Mouse (Mus musculus) gastrocnemius, postnatal 25 days (tissue): ENCODE data around the gene Mucl3. TPM values are rescaled to one million over a fixed set of nuclear protein-coding genes. Genes with fewer than 3 reads are reported as not detected.
A peak's percentile ranks its signal among the peaks of the same experiment; 100 is the strongest.

Source experiments
- DNase-seq: peaks from one replicate; pipeline ENCODE4 v3.0.0; 2022
- long read RNA-seq, 2 experiments: library from polyadenylated mRNA; stranded (forward); transcript quantifications; one replicate each; pipeline ENCODE4 v2.0.0; 2021
- total RNA-seq, 2 experiments: library from RNA; stranded (reverse); gene quantifications; 1 replicate in 1 of 2; 2 replicates in 1 of 2; pipeline ENCODE4 v1.2.3; 2021

The Mucl3 gene
- total RNA-seq = not detected
- long read RNA-seq, experiment 1 = 0 reads
- long read RNA-seq, experiment 2 = 0 reads

DNA sequence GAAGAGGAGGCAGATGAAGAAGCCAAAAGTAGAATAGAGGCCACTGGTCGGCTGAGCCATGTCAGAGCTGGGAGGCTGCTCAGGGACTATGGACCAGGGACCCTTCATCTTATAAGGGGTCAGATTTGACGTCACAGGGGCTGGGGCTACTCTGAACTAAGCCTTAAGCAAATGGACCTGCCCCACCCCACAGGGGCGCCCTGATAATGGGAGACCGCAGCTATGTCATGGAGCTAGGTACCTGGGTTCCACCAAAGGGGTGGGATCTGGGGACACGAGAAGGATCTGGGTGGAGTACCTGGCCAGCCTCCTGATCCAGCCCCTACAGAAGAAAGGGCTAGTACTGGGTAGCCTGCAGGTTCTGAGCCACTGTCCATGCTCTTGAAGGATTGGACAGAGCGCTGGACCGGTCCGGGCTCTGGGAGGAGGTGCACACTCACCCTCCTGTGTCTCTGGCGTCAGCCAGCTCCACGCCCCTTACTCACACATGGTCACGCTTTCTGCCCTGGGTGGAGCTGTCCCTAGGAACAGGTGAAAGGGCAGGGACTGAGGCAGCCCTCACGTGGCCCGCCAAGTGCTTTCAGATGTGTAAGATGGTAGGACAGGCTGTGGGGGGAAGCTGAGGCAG lies at the start of gene Mucl3:
TSS of gene Mucl3 (minus strand) at position 87 of the 628 bp plus-strand sequence.
- DNase-seq = no peak

- DNase-seq = no peak
These were observed 48.9 kb upstream of the Mucl3 start for GRCm38 (mm10) chr17:35692368-35692767.

DNA sequence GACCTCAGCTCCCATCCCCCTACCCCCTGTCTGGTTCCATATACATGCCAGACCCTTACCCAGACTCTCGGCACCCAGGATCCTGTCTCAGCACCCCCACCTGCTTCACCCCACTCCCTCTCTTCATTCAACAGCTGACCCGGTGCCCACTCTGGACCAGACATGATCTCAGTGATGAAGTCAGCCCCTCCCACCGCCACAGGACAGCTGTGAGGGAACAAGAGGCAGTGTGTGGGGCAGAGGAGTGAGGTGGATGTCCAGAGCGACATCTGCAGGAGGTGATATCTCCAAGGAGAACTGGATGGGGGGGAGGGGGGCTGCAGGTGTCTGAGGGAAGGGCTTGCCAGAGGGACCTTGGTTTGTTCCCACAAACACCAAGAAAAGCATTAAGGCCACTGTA lies 48.3 kb upstream of the Mucl3 start:
- no peak for DNase-seq

- no peak for DNase-seq
These were observed 46.6 kb upstream of the Mucl3 start for GRCm38 (mm10) chr17:35689936-35690645.

GRCm38 (mm10) chr17:35688347-35689175 lies 45.1 kb upstream of the Mucl3 start:
- DNase-seq = no peak

DNA sequence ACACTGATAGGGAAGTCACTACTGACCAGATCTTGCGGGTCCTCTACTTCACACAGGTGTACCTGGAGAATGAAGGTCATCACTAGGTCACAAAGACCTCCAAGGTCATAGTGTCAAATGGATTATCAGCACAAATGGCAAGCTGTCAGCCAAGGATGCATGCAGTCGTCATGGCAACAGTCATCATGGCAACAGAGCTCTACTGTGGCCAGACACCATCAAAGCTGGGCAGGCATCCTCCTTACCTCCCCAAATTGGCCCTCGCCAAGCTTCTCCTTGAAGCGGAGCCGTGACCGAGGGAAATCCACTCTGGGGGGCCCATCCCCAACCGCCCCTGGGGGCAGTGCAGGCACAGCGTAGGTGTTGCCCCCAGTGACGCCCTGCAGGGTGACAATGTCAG lies 41.6 kb upstream of the Mucl3 start:
- DNase-seq = no peak

GRCm38 (mm10) chr17:35681986-35682385 lies 38.5 kb upstream of the Mucl3 start:
- DNase-seq = no peak

GRCm38 (mm10) chr17:35680591-35680990 lies 37.1 kb upstream of the Mucl3 start:
- DNase-seq = no peak

DNA sequence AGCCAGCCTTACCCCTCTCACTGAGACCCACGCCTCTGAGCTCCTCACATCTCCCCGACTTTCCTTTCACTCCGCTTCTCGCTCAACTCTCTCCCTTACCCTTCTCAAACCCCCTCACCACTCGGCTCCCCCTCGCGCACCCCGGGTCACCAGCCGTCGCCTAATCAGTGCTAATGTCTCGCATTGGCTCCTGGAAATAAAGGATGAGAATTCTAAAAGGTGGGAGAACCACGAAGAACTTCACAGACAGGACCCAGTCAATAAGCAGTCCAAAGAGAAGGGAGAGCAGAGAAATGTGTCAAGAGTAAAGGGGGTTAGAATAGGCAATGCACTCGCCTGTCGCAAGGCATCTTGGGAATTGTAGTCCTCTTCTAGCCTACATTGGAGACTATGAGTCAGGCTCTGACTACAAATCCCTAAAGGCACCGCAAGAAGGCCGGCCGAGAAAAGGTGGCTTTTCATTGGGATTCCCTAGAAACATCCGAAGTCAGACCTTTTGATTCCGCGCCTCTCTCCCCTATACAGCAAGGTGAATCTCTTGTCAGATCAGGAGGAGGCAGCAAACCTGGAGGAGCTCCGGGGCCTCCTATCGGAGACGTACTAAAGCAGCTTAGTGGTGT lies 30.0 kb upstream of the Mucl3 start, which contains the start of gene Gtf2h4:
TSS of gene Gtf2h4 (minus strand) at position 324 of the 620 bp plus-strand sequence.
- peak; percentile 85 for DNase-seq

DNA sequence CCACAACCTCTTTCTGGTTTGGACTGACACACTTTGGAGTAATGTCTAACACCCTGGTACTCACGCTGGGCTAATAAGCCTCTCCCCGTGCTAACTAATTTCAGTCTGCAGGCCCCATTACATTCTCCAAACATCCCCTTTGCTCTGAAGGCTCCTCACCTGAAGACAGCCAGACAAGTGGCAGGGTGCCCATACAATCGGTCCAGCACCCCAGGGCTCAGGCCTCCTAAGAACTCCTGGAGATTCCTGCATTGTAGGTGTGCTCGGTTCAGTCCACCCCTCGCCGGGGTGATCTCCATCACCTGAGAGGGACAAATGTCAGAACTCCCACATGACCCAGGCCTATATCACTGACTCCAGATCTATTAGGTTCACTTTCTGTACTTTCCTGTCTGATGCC lies 29.0 kb upstream of the Mucl3 start:
- no peak for DNase-seq

DNA sequence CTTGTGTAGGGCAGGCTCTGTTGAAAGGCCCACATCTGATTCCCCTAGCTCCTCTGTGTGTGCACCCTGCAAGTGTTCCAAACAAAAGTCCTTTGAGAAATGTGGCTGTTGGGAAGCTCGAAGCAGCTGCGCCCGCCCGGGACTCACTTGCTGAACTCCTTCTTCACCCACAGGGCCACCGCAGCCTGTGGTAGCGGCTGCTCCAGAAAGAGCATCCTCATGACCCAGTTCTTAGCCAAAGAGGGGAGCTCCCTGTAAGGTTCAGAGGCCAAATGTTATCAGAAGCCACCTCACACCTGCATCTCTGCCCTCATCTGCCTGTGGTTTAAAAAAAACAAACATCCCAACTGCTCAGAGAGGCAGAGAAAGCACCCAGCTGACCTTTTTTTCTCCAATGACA lies 28.4 kb upstream of the Mucl3 start:
- no peak for DNase-seq

GRCm38 (mm10) chr17:35669731-35670130 lies 26.2 kb upstream of the Mucl3 start:
- no peak for DNase-seq

- peak; percentile 95 for DNase-seq
These were observed 24.0 kb upstream of the Mucl3 start, which contains the start of gene Vars2 for GRCm38 (mm10) chr17:35667334-35668065. Gene Vars2 (minus strand): TSS chr17:35667592.

DNA sequence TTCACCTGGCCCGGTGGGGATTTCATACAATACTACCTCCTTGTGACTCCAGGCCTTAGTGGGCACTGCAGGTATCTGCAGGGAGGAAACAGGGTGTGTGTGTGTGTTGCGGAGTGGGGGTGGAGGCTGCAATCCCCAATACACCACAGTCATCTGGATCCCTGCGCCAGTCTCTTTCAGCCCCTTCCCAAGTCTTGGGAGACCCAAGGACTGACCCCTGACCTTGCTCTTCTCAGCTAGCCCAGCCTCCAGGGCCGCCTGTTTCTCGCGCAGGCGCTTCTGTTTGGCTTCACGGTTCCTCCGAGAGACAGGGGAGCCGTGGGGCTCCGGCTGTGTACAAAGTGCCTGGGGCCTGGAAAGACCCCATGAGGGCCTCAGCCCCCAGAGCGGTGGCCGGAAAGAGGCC lies 23.4 kb upstream of the Mucl3 start:
- DNase-seq = no peak

DNA sequence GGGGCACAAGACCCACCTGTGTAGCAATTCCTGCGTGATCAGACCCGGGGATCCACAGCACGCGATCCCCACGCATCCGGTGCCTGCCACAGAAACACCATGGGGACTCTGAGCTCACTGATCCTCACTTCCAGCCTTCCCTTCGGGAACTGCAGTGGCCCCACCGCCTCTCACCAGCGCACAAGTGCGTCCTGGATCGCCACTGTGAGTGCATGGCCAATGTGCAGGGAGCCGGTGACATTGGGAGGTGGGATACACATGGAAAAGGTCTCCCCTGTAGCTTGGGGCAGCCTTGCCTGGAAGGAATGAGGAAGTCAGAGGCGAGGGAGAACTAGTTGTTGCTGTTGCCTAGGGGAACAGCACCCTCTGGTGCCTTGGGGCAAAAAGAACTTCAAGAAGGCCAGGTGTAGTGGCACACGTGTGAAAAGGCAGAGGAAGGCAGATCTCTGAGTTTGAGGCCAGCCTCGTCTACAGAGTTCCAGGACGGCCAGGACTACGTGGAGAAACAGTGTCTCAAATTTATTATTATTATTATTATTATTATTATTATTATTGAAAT lies 22.5 kb upstream of the Mucl3 start:
- no peak for DNase-seq

DNA sequence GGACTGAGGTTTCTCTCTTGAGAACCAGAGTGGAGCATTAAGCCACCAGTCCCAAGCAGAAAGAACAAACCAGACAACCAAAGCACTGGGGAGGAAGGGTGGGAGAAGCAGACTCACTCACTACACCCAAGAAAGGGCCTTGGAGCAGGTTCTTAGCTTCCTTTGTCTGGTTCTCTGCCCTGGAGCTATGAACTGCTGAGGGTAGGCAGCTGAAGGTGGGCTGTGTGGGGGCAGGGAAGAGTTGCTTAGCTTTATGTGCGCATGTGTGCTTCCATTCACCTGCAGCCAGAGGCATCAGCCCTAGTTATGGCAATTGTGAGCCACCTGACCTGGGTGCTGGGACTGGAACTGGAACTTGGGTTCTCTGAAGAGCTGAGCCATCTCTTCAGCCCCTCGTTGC lies 9.6 kb upstream of the Mucl3 start:
- DNase-seq = no peak

GRCm38 (mm10) chr17:35649429-35649828 lies 5.9 kb upstream of the Mucl3 start:
- DNase-seq = no peak

GRCm38 (mm10) chr17:35639352-35639751 lies 4.1 kb downstream of the Mucl3 start:
- no peak for DNase-seq

DNA sequence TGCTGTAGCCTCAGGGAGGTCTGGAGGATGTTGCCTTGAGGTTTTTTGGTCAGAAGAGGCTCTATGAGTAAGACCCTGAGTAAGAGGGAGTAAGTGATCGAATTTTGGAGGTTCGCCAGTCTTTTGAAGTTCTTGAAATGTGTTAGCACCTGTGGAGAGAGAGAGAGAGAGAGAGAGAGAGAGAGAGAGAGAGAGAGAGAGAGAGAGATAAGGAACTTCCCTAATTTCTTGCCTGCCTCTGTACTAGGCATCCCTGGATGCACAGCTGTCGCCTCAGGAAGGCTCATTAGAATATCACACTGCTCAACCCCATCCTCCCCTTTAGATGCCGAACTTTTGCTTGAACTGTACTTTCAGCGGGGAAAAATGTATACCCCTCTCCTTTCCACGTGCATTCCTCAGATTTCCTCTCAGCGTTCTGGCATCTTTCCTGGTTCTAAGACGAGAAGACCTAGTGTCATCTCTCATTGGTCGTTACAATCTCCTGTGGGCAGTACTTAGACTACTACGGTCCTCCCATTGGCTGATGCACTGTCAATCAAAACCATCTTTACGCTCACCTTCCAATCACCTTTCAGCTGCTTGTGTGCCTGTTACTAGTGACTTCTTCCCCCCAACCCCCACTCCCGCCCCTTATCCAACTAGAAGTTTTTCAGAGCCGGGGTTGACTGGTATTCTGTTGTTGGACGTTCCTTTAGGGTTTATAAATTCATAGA lies 4.9 kb downstream of the Mucl3 start:
- peak; percentile 59 for DNase-seq

DNA sequence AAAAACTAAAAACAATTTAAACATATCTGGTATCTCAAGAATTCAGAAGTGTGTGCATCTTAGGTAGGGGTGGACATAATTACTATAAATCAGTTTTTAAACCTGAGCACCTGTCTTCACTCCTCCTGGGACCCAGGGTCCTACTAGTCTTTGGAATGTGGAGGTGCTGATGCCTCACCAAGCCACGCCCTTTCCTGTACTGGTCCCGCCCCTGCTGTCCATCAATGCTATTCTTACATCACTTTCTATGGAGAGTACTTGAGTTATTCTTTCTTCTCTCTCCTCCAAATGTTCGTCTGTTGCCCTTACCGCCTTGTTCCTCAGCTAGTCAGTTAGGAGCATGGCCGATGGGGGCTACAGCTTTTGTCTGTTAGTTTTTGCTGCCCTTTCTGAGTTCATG lies 7.1 kb downstream of the Mucl3 start:
- DNase-seq = no peak

DNA sequence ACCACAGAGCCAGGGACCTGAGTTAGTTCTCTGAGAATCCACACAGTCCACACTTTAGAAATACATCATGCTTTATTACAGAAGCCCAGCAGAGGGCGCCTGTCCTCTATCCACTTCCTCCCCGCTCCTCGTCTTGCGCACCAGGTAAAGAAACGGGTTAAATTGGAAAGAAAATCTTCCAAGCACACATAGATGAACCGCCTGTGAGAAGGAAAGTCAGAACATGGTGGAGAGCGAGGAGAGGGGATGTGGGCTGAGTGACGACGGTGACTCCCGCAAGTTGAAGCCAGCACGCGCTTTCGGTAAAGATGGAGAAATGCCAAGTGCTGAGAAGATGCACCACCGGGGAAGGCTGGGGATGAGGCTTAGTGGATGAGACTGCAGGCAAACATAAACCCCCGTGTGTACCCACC lies 7.8 kb downstream of the Mucl3 start:
- DNase-seq = peak; percentile 28
